Mouse (Mus musculus): ENCODE results near the gene Epha8. TPM values are rescaled to one million over a fixed set of nuclear protein-coding genes. Genes with fewer than 3 reads are reported as not detected.

Epha8 gene
- polyA plus RNA-seq, 1 experiment from 2014 or later, result 20.7 TPM

DNA sequence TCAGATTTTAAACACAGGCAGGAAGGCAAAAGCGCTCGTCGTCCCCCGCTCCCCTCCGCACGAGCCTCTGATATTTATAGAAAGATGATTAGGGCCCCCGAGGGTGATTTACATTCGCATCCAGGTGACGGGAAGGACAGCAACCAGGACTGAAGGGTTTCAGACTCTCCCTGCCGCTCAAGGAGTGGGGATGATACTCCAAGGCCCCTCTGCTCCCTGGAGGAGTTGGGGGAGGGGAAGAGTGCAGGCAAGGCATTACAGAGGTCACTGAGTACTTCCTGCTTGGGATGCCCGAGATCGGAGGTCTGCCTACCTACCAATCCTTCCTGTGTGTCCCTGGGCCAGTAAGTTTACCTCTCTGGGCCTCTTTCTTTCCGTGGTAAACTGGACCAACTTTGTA is 13.4 kb downstream of the Epha8 start:
- peaks cover 16% of the 10 kb centered on the region for H3K4me1 ChIP-seq (ENCODE audit: control insufficient read depth, insufficient read depth, low read length)
- no peak overlapping the region for H3K4me3 ChIP-seq (ENCODE audit: low read depth, low read length)
- no peak for ATAC-seq
- 23% methylated on average over 13 of the region's 13 CpGs for WGBS
- H3K27ac ChIP-seq (ENCODE audit: low read length), result no peak overlapping the region
- no peaks in the 10 kb centered on the region for H3K36me3 ChIP-seq (ENCODE audit: control insufficient read depth, insufficient read depth, low read length)
- peak overlapping the region; percentile 46; the same call in 1 of the 2 replicates for H3K9ac ChIP-seq (ENCODE audit: low read depth, low read length)
- no peaks in the 10 kb centered on the region for H3K9me3 ChIP-seq (replicated peaks; ENCODE audit: control insufficient read depth, low read length, poor library complexity, severe bottlenecking)
- no peaks in the 10 kb centered on the region; the same call in none of the 2 replicates for H3K27me3 ChIP-seq (ENCODE audit: control insufficient read depth, insufficient read depth, low read depth, low read length)
- peak overlapping the region; percentile 30; the same call in 1 of the 2 replicates for H3K4me2 ChIP-seq (ENCODE audit: low read length)

DNA sequence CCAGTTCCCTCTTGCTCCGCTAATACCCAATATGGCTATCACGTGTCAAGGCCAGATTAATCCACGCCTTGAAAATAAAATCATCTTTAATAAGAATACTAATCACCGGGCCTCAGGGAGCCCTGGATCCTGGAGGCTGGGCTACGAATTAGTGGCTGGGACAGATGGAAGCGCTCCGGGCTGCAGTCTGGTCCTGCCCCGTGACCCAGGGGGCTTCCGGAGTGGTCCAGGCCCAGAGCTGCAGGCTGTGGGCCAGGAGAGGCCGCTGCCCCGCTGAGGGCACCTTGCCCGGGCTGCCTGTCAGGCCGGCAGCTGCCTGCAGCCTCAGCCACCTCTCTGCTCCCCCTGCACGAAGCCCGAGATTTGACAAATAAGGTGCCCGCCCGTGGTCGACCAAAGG is 13.9 kb downstream of the Epha8 start:
- 14% methylated on average over 18 of the region's 18 CpGs for WGBS
- Histone ChIP-seq H3K9ac (ENCODE audit: low read depth, low read length) (peak overlapping the region; percentile 46; the same call in 1 of the 2 replicates), H3K4me1 (ENCODE audit: control insufficient read depth, insufficient read depth, low read length) (peaks cover 16% of the 10 kb centered on the region), H3K4me3 (ENCODE audit: low read depth, low read length) (no peak overlapping the region), H3K27ac (ENCODE audit: low read length) (peak overlapping the region; percentile 61; the same call in 1 of the 2 replicates), H3K36me3 (ENCODE audit: control insufficient read depth, insufficient read depth, low read length) (no peaks in the 10 kb centered on the region), H3K4me2 (ENCODE audit: low read length) (peak overlapping the region; percentile 30), H3K27me3 (ENCODE audit: control insufficient read depth, insufficient read depth, low read depth, low read length) (no peaks in the 10 kb centered on the region; the same call in none of the 2 replicates), H3K9me3 (replicated peaks; ENCODE audit: control insufficient read depth, low read length, poor library complexity, severe bottlenecking) (no peaks in the 10 kb centered on the region)
- no peak for ATAC-seq

DNA sequence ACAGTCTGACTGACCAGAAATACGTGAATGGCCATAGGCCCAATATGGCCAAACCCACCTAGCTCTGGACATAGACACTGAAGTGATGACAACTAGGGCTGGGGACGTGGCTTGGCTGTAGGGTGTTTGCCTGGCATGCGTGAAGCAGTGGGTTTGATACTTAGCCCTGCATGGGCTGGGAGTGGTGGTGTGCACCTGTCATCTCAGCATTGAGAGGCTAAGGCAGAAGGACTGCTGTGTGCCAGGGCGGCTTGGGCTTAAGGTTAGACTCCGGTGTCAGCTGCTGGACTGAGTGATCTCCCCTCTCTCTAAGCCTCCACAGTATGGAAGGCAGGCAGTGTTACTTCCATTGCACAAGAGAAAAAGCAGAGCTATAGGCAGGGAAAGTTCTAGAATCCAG is 18.7 kb downstream of the Epha8 start:
- Histone ChIP-seq H3K27ac (ENCODE audit: low read length) (no peak overlapping the region), H3K9ac (ENCODE audit: low read depth, low read length) (no peak overlapping the region), H3K9me3 (replicated peaks; ENCODE audit: control insufficient read depth, low read length, poor library complexity, severe bottlenecking) (no peaks in the 10 kb centered on the region), H3K27me3 (ENCODE audit: control insufficient read depth, insufficient read depth, low read depth, low read length) (peaks cover 6% of the 10 kb centered on the region), H3K4me1 (ENCODE audit: control insufficient read depth, insufficient read depth, low read length) (peaks cover 10% of the 10 kb centered on the region), H3K4me2 (ENCODE audit: low read length) (no peak overlapping the region), H3K4me3 (ENCODE audit: low read depth, low read length) (no peak overlapping the region), H3K36me3 (ENCODE audit: control insufficient read depth, insufficient read depth, low read length) (peaks cover under 1% of the 10 kb centered on the region; the same call in 1 of the 2 replicates)
- no peak for ATAC-seq
- 84% methylated on average over 5 of the region's 5 CpGs for WGBS

DNA sequence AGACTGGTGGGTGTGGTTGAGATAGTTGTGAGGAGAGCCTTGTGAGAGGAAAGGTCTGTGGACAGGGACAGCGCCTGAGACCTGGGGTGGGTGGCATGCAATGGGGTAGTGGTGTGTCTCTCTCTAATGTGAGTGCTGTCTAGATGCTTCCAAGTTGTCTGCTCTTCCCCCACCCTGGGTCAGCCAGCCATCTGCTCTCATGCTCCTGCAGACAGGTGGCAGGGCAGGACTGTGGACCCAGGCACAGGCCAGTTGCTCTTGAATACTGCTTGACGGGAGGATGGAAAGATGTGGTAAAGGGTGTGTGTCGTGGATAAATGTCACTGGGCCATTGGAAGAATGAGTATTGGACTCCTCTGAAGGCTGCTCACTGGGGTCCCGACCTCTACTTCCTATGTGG is 19.3 kb downstream of the Epha8 start:
- no peak for ATAC-seq
- 82% methylated on average over 4 of the region's 4 CpGs for WGBS
- Histone ChIP-seq H3K27me3 (ENCODE audit: control insufficient read depth, insufficient read depth, low read depth, low read length) (peaks cover 7% of the 10 kb centered on the region), H3K36me3 (ENCODE audit: control insufficient read depth, insufficient read depth, low read length) (peaks cover 2% of the 10 kb centered on the region; the same call in 1 of the 2 replicates), H3K4me3 (ENCODE audit: low read depth, low read length) (no peak overlapping the region), H3K27ac (ENCODE audit: low read length) (no peak overlapping the region), H3K4me1 (ENCODE audit: control insufficient read depth, insufficient read depth, low read length) (peaks cover 4% of the 10 kb centered on the region), H3K4me2 (ENCODE audit: low read length) (no peak overlapping the region), H3K9ac (ENCODE audit: low read depth, low read length) (no peak overlapping the region), H3K9me3 (replicated peaks; ENCODE audit: control insufficient read depth, low read length, poor library complexity, severe bottlenecking) (no peaks in the 10 kb centered on the region)

DNA sequence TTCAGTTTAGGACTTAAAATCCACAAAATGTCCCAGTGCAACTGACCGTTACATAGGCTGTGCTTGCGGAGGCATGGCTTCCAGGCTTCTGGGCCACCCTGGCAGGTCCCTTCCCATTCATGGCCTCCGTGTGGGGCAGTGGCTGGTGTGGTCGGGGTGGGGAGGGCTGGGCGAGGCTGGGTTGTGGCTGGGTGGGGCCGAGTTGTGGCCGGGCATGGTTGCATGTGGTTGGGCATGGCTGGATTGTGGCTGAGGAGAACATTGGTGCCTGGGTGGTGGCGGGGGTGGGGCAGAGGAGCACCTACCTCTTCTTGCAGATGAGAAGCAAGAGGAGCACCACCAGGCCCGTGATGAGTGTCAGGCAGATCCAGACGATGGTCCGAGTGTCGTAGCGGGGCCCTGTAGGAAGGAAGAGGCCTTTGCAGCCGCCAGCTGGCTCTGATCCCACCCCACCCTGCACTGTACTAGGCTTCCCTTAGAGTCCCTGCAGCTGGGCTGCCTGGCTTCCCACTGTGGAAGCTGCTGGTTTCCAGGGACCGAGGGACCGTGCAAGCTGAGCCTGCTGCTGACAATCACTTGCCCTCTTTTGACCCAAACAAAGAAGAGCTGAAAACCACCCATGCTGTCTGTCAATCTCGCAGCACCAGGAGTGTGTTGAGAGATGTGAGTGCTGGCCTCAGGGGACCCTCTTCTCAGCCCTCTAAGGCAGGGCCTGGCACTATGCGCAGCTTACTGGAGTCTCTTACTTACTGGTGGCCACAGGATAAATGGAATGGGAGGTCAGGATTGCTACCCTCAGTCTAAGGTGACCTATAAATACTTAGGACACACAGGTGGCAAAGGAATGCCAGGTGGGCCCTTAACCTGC is 21.6 kb downstream of the Epha8 start:
- peaks cover 2% of the 10 kb centered on the region; the same call in 1 of the 2 replicates for H3K36me3 ChIP-seq (ENCODE audit: control insufficient read depth, insufficient read depth, low read length)
- H3K9ac ChIP-seq (ENCODE audit: low read depth, low read length), result no peak overlapping the region
- H3K27me3 ChIP-seq (ENCODE audit: control insufficient read depth, insufficient read depth, low read depth, low read length), result peaks cover 12% of the 10 kb centered on the region
- no peak overlapping the region for H3K27ac ChIP-seq (ENCODE audit: low read length)
- H3K9me3 ChIP-seq (replicated peaks; ENCODE audit: control insufficient read depth, low read length, poor library complexity, severe bottlenecking), result no peaks in the 10 kb centered on the region
- no peak for ATAC-seq
- no peak overlapping the region for H3K4me3 ChIP-seq (ENCODE audit: low read depth, low read length)
- WGBS, result 40% methylated on average over 18 of the region's 18 CpGs
- no peak overlapping the region for H3K4me2 ChIP-seq (ENCODE audit: low read length)
- no peaks in the 10 kb centered on the region for H3K4me1 ChIP-seq (ENCODE audit: control insufficient read depth, insufficient read depth, low read length)

DNA sequence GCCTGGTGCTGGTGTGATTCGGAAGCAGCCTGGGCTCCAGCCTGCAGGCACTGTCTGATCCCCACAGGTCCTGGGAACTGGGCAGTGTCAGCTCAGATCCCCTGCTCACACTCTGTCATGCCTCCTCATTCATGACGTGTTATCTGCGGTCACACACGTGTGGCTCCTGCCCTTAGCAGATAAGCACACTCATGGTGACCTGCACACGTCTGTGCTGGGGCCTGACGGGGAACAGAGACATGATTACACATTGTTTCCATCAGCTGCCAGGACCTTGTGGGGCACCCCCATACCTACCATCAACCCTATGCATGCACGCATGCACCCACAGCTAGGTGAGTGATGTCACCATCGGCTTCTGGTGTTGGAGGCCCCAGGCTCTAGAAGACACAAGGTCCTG is 26.1 kb downstream of the Epha8 start:
- peaks cover 2% of the 10 kb centered on the region; the same call in 1 of the 2 replicates for H3K36me3 ChIP-seq (ENCODE audit: control insufficient read depth, insufficient read depth, low read length)
- H3K9me3 ChIP-seq (replicated peaks; ENCODE audit: control insufficient read depth, low read length, poor library complexity, severe bottlenecking), result no peaks in the 10 kb centered on the region
- peaks cover 15% of the 10 kb centered on the region for H3K27me3 ChIP-seq (ENCODE audit: control insufficient read depth, insufficient read depth, low read depth, low read length)
- no peak for ATAC-seq
- H3K9ac ChIP-seq (ENCODE audit: low read depth, low read length), result no peak overlapping the region
- no peak overlapping the region for H3K4me2 ChIP-seq (ENCODE audit: low read length)
- WGBS, result 88% methylated on average over 8 of the region's 8 CpGs
- H3K4me1 ChIP-seq (ENCODE audit: control insufficient read depth, insufficient read depth, low read length), result peaks cover 4% of the 10 kb centered on the region; the same call in 1 of the 2 replicates
- no peak overlapping the region for H3K4me3 ChIP-seq (ENCODE audit: low read depth, low read length)
- H3K27ac ChIP-seq (ENCODE audit: low read length), result no peak overlapping the region

DNA sequence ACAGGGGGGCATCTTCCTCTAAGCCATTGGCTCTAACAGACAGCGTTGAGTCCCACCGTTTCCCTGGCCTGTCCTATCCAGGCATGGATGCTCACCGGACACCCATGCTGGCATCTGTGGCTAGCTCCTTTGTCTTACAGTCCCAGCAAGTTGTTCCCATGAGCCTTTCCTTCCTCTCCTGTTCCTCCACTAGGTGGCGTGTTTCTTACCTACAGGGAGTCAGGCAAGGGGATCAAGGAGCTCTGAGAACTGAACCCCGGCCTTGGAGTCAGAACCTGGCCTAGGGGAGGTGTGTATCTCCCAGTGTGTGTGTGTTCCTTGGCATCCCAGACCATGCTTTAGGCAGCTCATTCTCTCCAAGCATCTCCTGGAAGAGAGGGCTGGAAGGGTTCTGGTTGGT is 27.7 kb downstream of the Epha8 start:
- Histone ChIP-seq H3K9me3 (replicated peaks; ENCODE audit: control insufficient read depth, low read length, poor library complexity, severe bottlenecking) (no peaks in the 10 kb centered on the region), H3K4me1 (ENCODE audit: control insufficient read depth, insufficient read depth, low read length) (peaks cover 4% of the 10 kb centered on the region; the same call in 1 of the 2 replicates), H3K9ac (ENCODE audit: low read depth, low read length) (no peak overlapping the region), H3K36me3 (ENCODE audit: control insufficient read depth, insufficient read depth, low read length) (peaks cover 2% of the 10 kb centered on the region; the same call in 1 of the 2 replicates), H3K27ac (ENCODE audit: low read length) (no peak overlapping the region), H3K4me2 (ENCODE audit: low read length) (no peak overlapping the region), H3K27me3 (ENCODE audit: control insufficient read depth, insufficient read depth, low read depth, low read length) (peaks cover 21% of the 10 kb centered on the region), H3K4me3 (ENCODE audit: low read depth, low read length) (no peak overlapping the region)
- no peak for ATAC-seq
- WGBS, result 7% methylated on average over 5 of the region's 5 CpGs

DNA sequence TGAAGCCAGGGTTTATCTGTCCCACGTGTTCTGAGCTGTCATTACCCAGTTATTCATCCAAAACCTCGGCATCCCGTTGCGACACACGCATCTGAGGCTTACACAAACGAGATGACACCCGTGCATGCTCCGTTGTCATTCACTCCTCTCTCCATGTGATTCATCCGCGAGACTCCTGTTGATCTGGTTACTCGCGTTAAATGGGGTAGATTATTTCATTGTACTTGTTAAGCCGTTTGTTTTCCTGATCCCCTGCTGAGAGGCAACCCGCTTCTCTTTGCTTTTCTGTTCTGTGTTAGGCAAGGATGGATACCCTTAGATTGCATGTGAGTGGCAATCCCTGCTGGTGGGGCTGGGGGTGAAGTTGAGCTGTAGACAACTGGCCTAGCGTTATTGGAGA is 30.8 kb downstream of the Epha8 start:
- Histone ChIP-seq H3K4me3 (ENCODE audit: low read depth, low read length) (no peak overlapping the region), H3K36me3 (ENCODE audit: control insufficient read depth, insufficient read depth, low read length) (no peaks in the 10 kb centered on the region), H3K9me3 (replicated peaks; ENCODE audit: control insufficient read depth, low read length, poor library complexity, severe bottlenecking) (no peaks in the 10 kb centered on the region), H3K4me1 (ENCODE audit: control insufficient read depth, insufficient read depth, low read length) (peaks cover 9% of the 10 kb centered on the region), H3K27me3 (ENCODE audit: control insufficient read depth, insufficient read depth, low read depth, low read length) (peaks cover 19% of the 10 kb centered on the region), H3K27ac (ENCODE audit: low read length) (no peak overlapping the region), H3K4me2 (ENCODE audit: low read length) (no peak overlapping the region), H3K9ac (ENCODE audit: low read depth, low read length) (no peak overlapping the region; the same call in 1 of the 2 replicates)
- ATAC-seq, result no peak
- WGBS, result 5% methylated on average over 15 of the region's 15 CpGs

DNA sequence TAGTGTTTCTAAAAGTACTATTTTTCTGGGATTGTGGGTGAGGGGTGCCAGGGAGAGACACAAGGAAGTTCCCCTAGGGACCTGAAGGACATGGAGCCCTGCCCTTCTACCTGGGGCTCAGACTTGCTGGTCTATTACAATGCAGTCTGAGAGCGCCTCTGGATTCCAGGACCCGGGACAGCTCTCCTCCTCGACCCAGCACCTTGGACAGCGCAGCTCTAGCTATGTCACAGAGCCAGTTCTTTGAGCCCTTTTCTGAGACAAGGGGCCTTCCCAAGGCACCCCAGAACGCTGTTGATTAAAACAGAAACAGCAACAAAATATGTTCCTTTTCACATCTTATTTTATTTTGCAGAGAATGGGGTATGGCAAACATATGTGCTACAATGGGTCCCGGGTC is 32.1 kb downstream of the Epha8 start:
- H3K9ac ChIP-seq (ENCODE audit: low read depth, low read length), result no peak overlapping the region
- WGBS, result 8% methylated on average over 6 of the region's 6 CpGs
- H3K27ac ChIP-seq (ENCODE audit: low read length), result no peak overlapping the region
- H3K4me3 ChIP-seq (ENCODE audit: low read depth, low read length), result no peak overlapping the region
- peaks cover 9% of the 10 kb centered on the region for H3K4me1 ChIP-seq (ENCODE audit: control insufficient read depth, insufficient read depth, low read length)
- H3K27me3 ChIP-seq (ENCODE audit: control insufficient read depth, insufficient read depth, low read depth, low read length), result peaks cover 17% of the 10 kb centered on the region
- H3K36me3 ChIP-seq (ENCODE audit: control insufficient read depth, insufficient read depth, low read length), result no peaks in the 10 kb centered on the region
- no peak for ATAC-seq
- H3K9me3 ChIP-seq (replicated peaks; ENCODE audit: control insufficient read depth, low read length, poor library complexity, severe bottlenecking), result no peaks in the 10 kb centered on the region
- no peak overlapping the region for H3K4me2 ChIP-seq (ENCODE audit: low read length)
